Comparison of ENCODE assay signal across 32 mouse cellular contexts in the genomic region with DNA sequence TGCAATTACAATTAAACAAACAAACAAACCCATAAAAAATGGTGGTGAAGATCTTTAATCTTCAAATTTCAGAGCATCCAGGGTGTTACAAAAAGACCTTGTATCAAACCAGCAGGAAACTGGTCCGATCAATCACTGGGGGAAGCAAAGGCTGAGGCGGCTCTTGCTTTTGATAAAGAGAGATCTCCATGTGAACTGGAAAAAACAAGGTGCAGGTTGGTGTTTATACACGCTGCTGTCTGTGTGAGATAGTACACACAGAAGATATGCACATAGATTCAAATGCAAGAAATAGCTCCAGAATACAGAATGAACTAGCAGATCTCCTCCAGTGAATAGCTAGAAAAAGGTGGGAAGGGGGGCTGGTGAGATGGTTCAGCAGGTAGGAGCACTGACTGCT.
"Had no signal": no experiment of that assay in that cellular context is flagged by ENCODE, and none has a peak within 500 bp of the region (broad histone marks: within the 10 kb centered on the region; RNA-seq: fewer than 3 reads in every experiment).

No protein-coding gene starts in this region.

- H3K4me3 ChIP-seq: left cerebral cortex, adult 2 months; limb, embryonic 10.5 days; limb, embryonic 12.5 days; limb, embryonic 13.5 days; limb, embryonic 15.5 days; liver, embryonic 12.5 days; liver, embryonic 13.5 days; liver, embryonic 15.5 days; lung, embryonic 15.5 days; megakaryocyte, embryonic 14.5 days; midbrain, embryonic 10.5 days; midbrain, embryonic 12.5 days; midbrain, embryonic 13.5 days; midbrain, embryonic 15.5 days; myocyte; neural tube, embryonic 12.5 days; neural tube, embryonic 13.5 days had no signal

- H3K9ac ChIP-seq: limb, embryonic 12.5 days; limb, embryonic 13.5 days; limb, embryonic 15.5 days; liver, embryonic 12.5 days; liver, embryonic 13.5 days; liver, embryonic 14.5 days; liver, embryonic 15.5 days; liver, postnatal 0 days; lung, embryonic 14.5 days; lung, embryonic 15.5 days; midbrain, embryonic 12.5 days; midbrain, embryonic 13.5 days; midbrain, embryonic 15.5 days; neural tube, embryonic 12.5 days; neural tube, embryonic 13.5 days had no signal

- H3K27me3 ChIP-seq: limb, embryonic 12.5 days; limb, embryonic 13.5 days; limb, embryonic 15.5 days; liver, embryonic 12.5 days; liver, embryonic 13.5 days; liver, embryonic 15.5 days; lung, embryonic 15.5 days; megakaryocyte, embryonic 14.5 days; midbrain, embryonic 12.5 days; midbrain, embryonic 13.5 days; midbrain, embryonic 15.5 days; neural tube, embryonic 12.5 days; neural tube, embryonic 13.5 days had no signal

- H3K4me1 ChIP-seq: limb, embryonic 10.5 days; neural tube, embryonic 12.5 days; neural tube, embryonic 13.5 days had no signal

- H3K4me2 ChIP-seq: limb, embryonic 12.5 days; limb, embryonic 13.5 days; limb, embryonic 15.5 days; liver, embryonic 11.5 days; liver, embryonic 12.5 days; liver, embryonic 13.5 days; liver, embryonic 15.5 days; lung, embryonic 14.5 days; lung, embryonic 15.5 days; midbrain, embryonic 12.5 days; midbrain, embryonic 13.5 days; midbrain, embryonic 15.5 days; neural tube, embryonic 12.5 days; neural tube, embryonic 13.5 days had no signal

- ATAC-seq: liver, embryonic 12.5 days; liver, postnatal 0 days; lung, postnatal 0 days; midbrain, embryonic 13.5 days; midbrain, embryonic 15.5 days; midbrain, embryonic 16.5 days had no signal

- H3K27ac ChIP-seq: left cerebral cortex, adult 2 months; limb, embryonic 10.5 days; limb, embryonic 12.5 days; limb, embryonic 13.5 days; limb, embryonic 15.5 days; liver, embryonic 12.5 days; liver, embryonic 13.5 days; liver, embryonic 14.5 days; liver, embryonic 15.5 days; lung, embryonic 15.5 days; macrophage; midbrain, embryonic 10.5 days; midbrain, embryonic 12.5 days; midbrain, embryonic 13.5 days; midbrain, embryonic 15.5 days; neural tube, embryonic 12.5 days; neural tube, embryonic 13.5 days had no signal

- DNase-seq: left cerebral cortex, postnatal 4 days; liver; liver, embryonic 13.5 days; liver, postnatal 0 days; lung, adult 18-20 months; lung, adult 2 months; lung, embryonic 14.5 days; lung, postnatal 10 days; lung, postnatal 14 days; lung, postnatal 36 days; lung, postnatal 4 days had no signal

- H3K9me3 ChIP-seq: limb, embryonic 10.5 days; limb, embryonic 12.5 days; limb, embryonic 13.5 days; limb, embryonic 15.5 days; liver, embryonic 12.5 days; liver, embryonic 13.5 days; liver, embryonic 15.5 days; lung, embryonic 15.5 days; megakaryocyte, embryonic 14.5 days; midbrain, embryonic 10.5 days; midbrain, embryonic 12.5 days; midbrain, embryonic 13.5 days; midbrain, embryonic 15.5 days; neural tube, embryonic 12.5 days; neural tube, embryonic 13.5 days had no signal
